Mouse (Mus musculus) ES-E14 (cell line): ENCODE measurements around the gene Anapc2. TPM values are rescaled to one million over a fixed set of nuclear protein-coding genes. Genes with fewer than 3 reads are reported as not detected.
"Not testable (repeated sequence)": the region's sequence is repeated elsewhere in the genome, so short reads cannot be mapped to it uniquely, and the experiment has no call there.

Experiments used
- DNase-seq: peaks from one replicate; pipeline ENCODE4 v3.0.0-alpha.2; 2013; ENCODE audit warnings: low read depth, low spot score
- H3K27ac ChIP-seq: 2 replicates; pipeline ENCODE4 v1.5.1; 2012; ENCODE audit warnings: low read depth, mild to moderate bottlenecking, low read length, moderate library complexity, mixed read lengths; ENCODE audit not compliant: poor library complexity, insufficient read depth, severe bottlenecking
- H3K36me3 ChIP-seq: 2 replicates; pipeline ENCODE4 v1.6.1; 2012; ENCODE audit warnings: mild to moderate bottlenecking, low read length, moderate library complexity, mixed read lengths; ENCODE audit not compliant: control insufficient read depth, poor library complexity, insufficient read depth, severe bottlenecking
- H3K4me1 ChIP-seq, 2 experiments: fragments of 150-350 bp in 1 of 2; sonication (generic) in 1 of 2; 2 replicates each; pipeline ENCODE4 v1.6.1; 2012; ENCODE audit warnings: low read length in 2 of 2, mild to moderate bottlenecking in 1 of 2, mixed read lengths in 1 of 2; ENCODE audit not compliant: control insufficient read depth in 2 of 2, insufficient read depth in 2 of 2, poor library complexity in 1 of 2
- H3K4me3 ChIP-seq, 2 experiments: fragments of 150-350 bp in 1 of 2; sonication (generic) in 1 of 2; 2 replicates each; pipeline ENCODE4 v1.5.1; 2012; ENCODE audit warnings: low read length in 2 of 2, low read depth in 1 of 2, mild to moderate bottlenecking in 1 of 2, mixed read lengths in 1 of 2; ENCODE audit not compliant: insufficient read depth in 1 of 2, poor library complexity in 1 of 2, severe bottlenecking in 1 of 2
- H3K9ac ChIP-seq: 2 replicates; pipeline ENCODE4 v1.6.1; 2012; ENCODE audit warnings: low read depth, mild to moderate bottlenecking, low read length, mixed read lengths; ENCODE audit not compliant: poor library complexity, insufficient read depth, severe bottlenecking
- H3K9me3 ChIP-seq: fragments of 150-350 bp; sonication (generic); 2 replicates; pipeline ENCODE4 v1.6.1; 2012; ENCODE audit warnings: low read depth, mild to moderate bottlenecking, low read length; ENCODE audit not compliant: control insufficient read depth, insufficient read depth
- CHD2 ChIP-seq: IDR thresholded peaks from 2 replicates; pipeline ENCODE4 v1.6.1; 2014; ENCODE audit warnings: mild to moderate bottlenecking, low read depth, low read length, inconsistent platforms
- HCFC1 ChIP-seq: IDR thresholded peaks from 2 replicates; pipeline ENCODE4 v1.6.1; 2012; ENCODE audit warnings: low read length, inconsistent platforms, borderline replicate concordance; ENCODE audit not compliant: insufficient read depth
- MAFK ChIP-seq: IDR thresholded peaks from 2 replicates; pipeline ENCODE4 v1.6.1; 2014; ENCODE audit warnings: mild to moderate bottlenecking, low read depth, low read length, inconsistent platforms; ENCODE audit not compliant: insufficient read depth
- ZC3H11A ChIP-seq: IDR thresholded peaks from 2 replicates; pipeline ENCODE4 v1.6.1; 2012; ENCODE audit warnings: low read depth, mild to moderate bottlenecking, inconsistent platforms, low read length, borderline replicate concordance
- ZNF384 ChIP-seq: IDR thresholded peaks from 2 replicates; pipeline ENCODE4 v1.6.1; 2012; ENCODE audit warnings: low read depth, low read length, inconsistent platforms
- in situ Hi-C, 2 experiments: fragments of 600-800 bp; cut with MboI; formaldehyde crosslinking; loops; one replicate each; pipeline ENCODE4 v1.15.1; 2025; ENCODE audit warnings: low sequenced_read_pairs in 2 of 2, inconsistent platforms in 1 of 2; ENCODE audit not compliant: unreplicated experiment in 2 of 2
- total RNA-seq: library from RNA; depleted of rRNA; stranded (reverse); fragments of 300-350 nt; gene quantifications from 2 replicates; pipeline ENCODE4 v1.2.3, GENCODE M21; 2012

Anapc2 gene
- total RNA-seq, 1 experiment, result 25.2 TPM

DNA sequence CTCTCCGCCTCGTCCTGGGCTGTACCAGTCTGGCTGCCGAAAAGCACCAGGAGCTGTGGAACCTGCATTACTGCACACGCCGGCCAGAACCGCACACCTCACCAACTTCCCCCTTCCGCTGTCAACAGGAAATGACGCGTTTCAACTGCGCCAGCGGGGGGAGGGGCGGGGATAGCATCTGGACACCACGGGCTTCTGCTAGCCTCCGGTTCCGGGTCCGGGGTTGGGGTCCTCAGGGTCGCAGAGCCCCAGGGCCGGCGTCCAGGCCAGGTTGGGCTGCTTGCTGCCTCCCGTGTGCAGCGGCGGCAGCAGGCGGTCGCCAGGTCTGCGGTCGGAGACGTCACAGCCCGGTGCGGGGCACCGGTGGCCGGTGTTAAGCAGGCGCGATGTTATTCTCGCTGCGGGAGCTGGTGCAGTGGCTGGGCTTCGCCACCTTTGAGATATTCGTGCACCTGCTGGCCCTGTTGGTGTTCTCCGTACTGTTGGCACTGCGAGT is 16.9 kb upstream of the Anapc2 start, which contains the start of gene Tmem203:
Gene Tmem203, plus strand, starts transcription at position 156 of the 496 bp plus-strand sequence.
- H3K36me3 ChIP-seq, result peaks cover 20% of the 10 kb centered on the region
- H3K27ac ChIP-seq, result peak within 1 kb of the TSS; percentile 32
- peaks cover 0 to 2% of the 10 kb centered on the region in 2 experiments; a peak in 1 of 4 replicates for H3K4me1 ChIP-seq
- H3K9ac ChIP-seq, result peak within 1 kb of the TSS; percentile 87
- TF ChIP-seq ZNF384, result no peak; the same call in 1 of the 2 replicates
- peak; percentile 10; the same call in 1 of the 2 replicates for TF ChIP-seq ZC3H11A
- peak; percentile 85 for TF ChIP-seq HCFC1
- TF ChIP-seq MAFK, result no peak
- peak; percentile 52; the same call in 1 of the 2 replicates for TF ChIP-seq CHD2
- peak within 1 kb of the TSS; percentile 83 to 89 for H3K4me3 ChIP-seq
- no peaks in the 10 kb centered on the region for H3K9me3 ChIP-seq
- DNase-seq, result peak; percentile 88
- in situ Hi-C loops, result no loop called here

DNA sequence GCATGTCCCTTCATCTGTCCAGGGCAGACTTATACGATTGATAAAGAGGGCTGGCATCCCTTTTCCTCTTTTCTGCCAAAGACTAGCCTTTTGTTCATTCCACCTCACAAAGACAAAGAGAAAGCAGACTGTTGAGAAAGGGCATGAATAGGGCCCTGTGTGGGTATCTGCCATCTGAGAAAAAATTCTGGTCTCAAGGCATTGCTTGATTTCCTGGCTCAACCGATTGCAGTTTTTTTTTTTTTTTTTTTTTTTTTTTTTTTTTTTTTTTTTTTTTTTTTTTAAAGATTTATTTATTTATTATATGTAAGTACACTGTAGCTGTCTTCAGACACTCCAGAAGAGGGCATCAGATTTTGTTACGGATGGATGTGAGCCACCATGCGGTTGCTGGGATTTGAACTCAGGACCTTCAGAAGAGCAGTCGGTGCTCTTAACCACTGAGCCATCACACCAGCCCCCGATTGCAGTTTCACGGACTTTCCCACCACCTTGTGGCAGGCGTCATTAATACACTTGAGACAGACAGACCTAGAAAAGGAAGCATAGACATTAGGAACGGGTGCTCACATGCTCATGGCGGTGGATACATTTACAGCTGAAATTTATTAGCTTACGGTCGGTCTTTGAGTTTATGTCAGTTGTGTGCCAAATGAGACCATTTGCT is 15.7 kb upstream of the Anapc2 start:
- H3K9ac ChIP-seq, H3K27ac ChIP-seq, in situ Hi-C loops, H3K4me1 ChIP-seq, H3K9me3 ChIP-seq: not testable (repeated sequence)
- TF ChIP-seq ZNF384, result peak; percentile 93
- Histone ChIP-seq H3K4me3 (peak overlapping the region; percentile 21 to 89; a peak in 3 of 4 replicates), H3K36me3 (peaks cover 12% of the 10 kb centered on the region)
- DNase-seq, result peak; percentile 69

DNA sequence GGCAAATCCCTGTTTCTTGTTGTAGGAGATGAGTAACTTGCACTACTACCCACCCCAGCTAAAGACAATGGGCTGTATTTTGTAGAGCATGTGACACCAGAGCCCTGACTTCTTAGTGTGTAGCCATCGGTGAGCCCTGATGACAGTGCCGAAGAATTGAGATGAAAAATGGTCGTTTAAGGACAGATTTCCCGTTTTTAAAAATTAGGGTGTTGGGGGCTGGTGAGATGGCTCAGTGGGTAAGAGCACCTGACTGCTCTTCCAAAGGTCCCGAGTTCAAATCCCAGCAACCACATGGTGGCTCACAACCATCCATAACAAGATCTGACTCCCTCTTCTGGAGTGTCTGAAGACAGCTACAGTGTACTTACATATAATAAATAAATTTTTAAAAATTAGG is 15.0 kb upstream of the Anapc2 start:
- in situ Hi-C loops, H3K36me3 ChIP-seq, H3K4me1 ChIP-seq, H3K9ac ChIP-seq, H3K27ac ChIP-seq, H3K4me3 ChIP-seq, H3K9me3 ChIP-seq, DNase-seq: not testable (repeated sequence)

DNA sequence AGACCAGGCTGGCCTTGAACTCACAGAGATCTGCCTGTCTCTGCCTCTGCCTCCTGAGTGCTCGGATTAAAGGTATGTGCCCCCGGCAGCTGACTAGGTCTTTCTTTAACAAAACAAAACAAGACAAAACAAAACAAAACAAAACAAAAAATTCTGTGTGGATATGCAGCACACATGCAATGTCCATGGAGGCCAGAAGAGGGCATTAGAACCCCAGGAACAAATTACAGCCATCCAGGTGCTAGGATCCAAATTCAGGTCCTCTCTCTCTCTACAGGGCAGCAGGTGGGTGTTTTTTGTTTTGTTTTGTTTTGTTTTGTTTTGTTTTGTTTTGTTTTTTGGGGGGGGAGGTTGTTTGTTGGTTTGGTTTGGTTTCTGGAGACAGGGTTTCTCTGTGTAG is 13.4 kb upstream of the Anapc2 start:
- peaks cover under 1 to 2% of the 10 kb centered on the region in 2 experiments; a peak in 2 of 4 replicates for H3K4me1 ChIP-seq
- H3K9ac ChIP-seq, result no peak overlapping the region; the same call in 1 of the 2 replicates
- in situ Hi-C loops, result no loop called here
- no peaks in the 10 kb centered on the region for H3K9me3 ChIP-seq
- TF ChIP-seq ZC3H11A (peak; percentile 39; the same call in 1 of the 2 replicates), CHD2 (no peak)
- no peak for DNase-seq
- H3K27ac ChIP-seq, result no peak overlapping the region
- H3K36me3 ChIP-seq, result no peaks in the 10 kb centered on the region
- no peak overlapping the region for H3K4me3 ChIP-seq

DNA sequence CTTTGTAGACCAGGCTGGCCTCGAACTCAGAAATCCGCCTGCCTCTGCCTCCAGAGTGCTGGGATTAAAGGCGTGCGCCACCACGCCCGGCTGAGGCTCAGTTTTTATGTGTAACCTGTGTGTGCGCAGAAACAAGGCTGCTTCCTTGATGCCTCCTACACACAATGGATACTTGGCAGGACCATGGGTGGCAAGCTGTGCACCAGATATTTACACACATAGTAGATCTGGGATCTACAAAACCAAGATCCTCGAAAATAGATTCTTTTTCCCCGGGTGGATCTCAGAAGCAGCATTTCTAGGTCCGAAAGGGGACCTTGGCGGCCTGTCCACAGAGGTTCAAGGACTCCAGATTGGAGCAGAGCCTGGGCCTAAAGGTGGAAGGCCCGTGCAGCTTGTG is 10.4 kb upstream of the Anapc2 start:
- Histone ChIP-seq H3K9me3 (no peaks in the 10 kb centered on the region), H3K36me3 (peaks cover 2% of the 10 kb centered on the region; the same call in 1 of the 2 replicates), H3K4me1 (peaks cover 0 to 8% of the 10 kb centered on the region in 2 experiments; a peak in 1 of 4 replicates), H3K9ac (peak overlapping the region; percentile 71; the same call in 1 of the 2 replicates), H3K27ac (peak overlapping the region; percentile 49; the same call in 1 of the 2 replicates), H3K4me3 (peak overlapping the region; percentile 53 to 78)
- no peak for DNase-seq
- in situ Hi-C loops, result no loop called here
- TF ChIP-seq HCFC1 (no peak), ZNF384 (no peak), ZC3H11A (no peak), CHD2 (no peak), MAFK (no peak)
